Mouse (Mus musculus): ENCODE data around the gene Ptprd. TPM values are rescaled to one million over a fixed set of nuclear protein-coding genes. Genes with fewer than 3 reads are reported as not detected.

Ptprd gene
- polyA plus RNA-seq (2015; fragmentation: Nextera tagmentation; extraction: Ambion mirVana), result 12.9 and 14.0 TPM in 2 replicates

GRCm38 (mm10) chr4:78211529-78212494 lies at the start of gene Ptprd:
Gene Ptprd (minus strand): TSS chr4:78211961.
- 2% methylated on average over 53 of the region's 86 CpGs for WGBS
- no peak within 1 kb of the TSS for H3K27ac ChIP-seq
- H3K9me3 ChIP-seq, result no peaks in the 10 kb centered on the region
- H3K9ac ChIP-seq, result peak within 1 kb of the TSS; percentile 40; the same call in 1 of the 2 replicates
- H3K4me2 ChIP-seq (replicated peaks), result peak within 1 kb of the TSS; percentile 90
- no peaks in the 10 kb centered on the region for H3K4me1 ChIP-seq (replicated peaks)
- ATAC-seq, result peak; percentile 98
- H3K27me3 ChIP-seq (replicated peaks), result peaks cover 7% of the 10 kb centered on the region; the same call in 1 of the 2 replicates
- H3K36me3 ChIP-seq, result no peaks in the 10 kb centered on the region
- peak within 1 kb of the TSS; percentile 55 for H3K4me3 ChIP-seq (replicated peaks)

- no peaks in the 10 kb centered on the region for H3K9me3 ChIP-seq
- H3K36me3 ChIP-seq, result no peaks in the 10 kb centered on the region
- H3K4me3 ChIP-seq (replicated peaks), result no peak overlapping the region
- H3K27me3 ChIP-seq (replicated peaks), result no peaks in the 10 kb centered on the region
- H3K9ac ChIP-seq, result no peak overlapping the region
- no peak overlapping the region for H3K4me2 ChIP-seq (replicated peaks)
- 62% methylated on average over 2 of the region's 2 CpGs for WGBS
- H3K27ac ChIP-seq, result no peak overlapping the region
- no peak for ATAC-seq
- no peaks in the 10 kb centered on the region for H3K4me1 ChIP-seq (replicated peaks)
These were observed 24.1 kb upstream of the Ptprd start for GRCm38 (mm10) chr4:78235820-78236219.

- WGBS, result 76% methylated on average over 2 of the region's 2 CpGs
These were observed 23.6 kb upstream of the Ptprd start for GRCm38 (mm10) chr4:78235316-78235715.

GRCm38 (mm10) chr4:78234681-78235080 lies 22.9 kb upstream of the Ptprd start:
- no peak for ATAC-seq
- WGBS, result 86% methylated on average over 1 of the region's 1 CpGs
- H3K4me2 ChIP-seq (replicated peaks), result no peak overlapping the region
- H3K27ac ChIP-seq, result no peak overlapping the region
- H3K27me3 ChIP-seq (replicated peaks), result no peaks in the 10 kb centered on the region
- no peak overlapping the region for H3K9ac ChIP-seq
- H3K9me3 ChIP-seq, result no peaks in the 10 kb centered on the region
- H3K4me3 ChIP-seq (replicated peaks), result no peak overlapping the region
- H3K4me1 ChIP-seq (replicated peaks), result no peaks in the 10 kb centered on the region
- no peaks in the 10 kb centered on the region for H3K36me3 ChIP-seq

More at GRCm38 (mm10) chr4:78235316-78235715, 23.6 kb upstream of the Ptprd start:
- no peak overlapping the region for H3K27ac ChIP-seq
- H3K9ac ChIP-seq, result no peak overlapping the region
- no peak for ATAC-seq
- H3K27me3 ChIP-seq (replicated peaks), result no peaks in the 10 kb centered on the region
- no peaks in the 10 kb centered on the region for H3K9me3 ChIP-seq
- no peaks in the 10 kb centered on the region for H3K36me3 ChIP-seq
- H3K4me1 ChIP-seq (replicated peaks), result no peaks in the 10 kb centered on the region
- no peak overlapping the region for H3K4me3 ChIP-seq (replicated peaks)
- no peak overlapping the region for H3K4me2 ChIP-seq (replicated peaks)

GRCm38 (mm10) chr4:78213949-78214348 lies 2.2 kb upstream of the Ptprd start:
- Histone ChIP-seq H3K4me3 (replicated peaks) (no peak overlapping the region), H3K9me3 (no peaks in the 10 kb centered on the region), H3K27ac (no peak overlapping the region), H3K4me1 (replicated peaks) (no peaks in the 10 kb centered on the region), H3K36me3 (no peaks in the 10 kb centered on the region), H3K9ac (no peak overlapping the region), H3K4me2 (replicated peaks) (no peak overlapping the region), H3K27me3 (replicated peaks) (peaks cover 7% of the 10 kb centered on the region; the same call in 1 of the 2 replicates)
- WGBS, result 55% methylated on average over 4 of the region's 4 CpGs
- no peak for ATAC-seq

- 74% methylated on average over 4 of the region's 4 CpGs for WGBS
- Histone ChIP-seq H3K36me3 (no peaks in the 10 kb centered on the region), H3K9me3 (no peaks in the 10 kb centered on the region), H3K9ac (no peak overlapping the region), H3K27me3 (replicated peaks) (peaks cover 7% of the 10 kb centered on the region; the same call in 1 of the 2 replicates), H3K27ac (no peak overlapping the region), H3K4me3 (replicated peaks) (no peak overlapping the region), H3K4me1 (replicated peaks) (no peaks in the 10 kb centered on the region), H3K4me2 (replicated peaks) (no peak overlapping the region)
- ATAC-seq, result no peak
These were observed 1.2 kb upstream of the Ptprd start for GRCm38 (mm10) chr4:78212941-78213340.

- no peak overlapping the region for H3K9ac ChIP-seq
- WGBS, result 28% methylated on average over 9 of the region's 9 CpGs
These were observed 758 bp downstream of the Ptprd start for GRCm38 (mm10) chr4:78210878-78211528.

GRCm38 (mm10) chr4:78205018-78205417 lies 6.7 kb downstream of the Ptprd start:
- H3K9me3 ChIP-seq, result no peaks in the 10 kb centered on the region
- no peak overlapping the region for H3K4me3 ChIP-seq (replicated peaks)
- H3K9ac ChIP-seq, result no peak overlapping the region
- no peaks in the 10 kb centered on the region for H3K27me3 ChIP-seq (replicated peaks)
- H3K27ac ChIP-seq, result no peak overlapping the region
- H3K4me1 ChIP-seq (replicated peaks), result no peaks in the 10 kb centered on the region
- no peak for ATAC-seq
- WGBS, result 52% methylated on average over 3 of the region's 3 CpGs
- no peak overlapping the region for H3K4me2 ChIP-seq (replicated peaks)
- H3K36me3 ChIP-seq, result no peaks in the 10 kb centered on the region

More at GRCm38 (mm10) chr4:78210878-78211528, 758 bp downstream of the Ptprd start:
- Histone ChIP-seq H3K4me1 (replicated peaks) (no peaks in the 10 kb centered on the region), H3K9me3 (no peaks in the 10 kb centered on the region), H3K27ac (no peak overlapping the region), H3K4me3 (replicated peaks) (peak overlapping the region; percentile 55), H3K27me3 (replicated peaks) (peaks cover 7% of the 10 kb centered on the region; the same call in 1 of the 2 replicates), H3K36me3 (no peaks in the 10 kb centered on the region), H3K4me2 (replicated peaks) (peak overlapping the region; percentile 90)
- ATAC-seq, result peak; percentile 20; the same call in 1 of the 2 replicates

- H3K9me3 ChIP-seq, result no peaks in the 10 kb centered on the region
- no peak overlapping the region for H3K9ac ChIP-seq
- no peaks in the 10 kb centered on the region for H3K36me3 ChIP-seq
- no peak overlapping the region for H3K4me2 ChIP-seq (replicated peaks)
- no peaks in the 10 kb centered on the region for H3K27me3 ChIP-seq (replicated peaks)
- H3K4me3 ChIP-seq (replicated peaks), result no peak overlapping the region
- H3K27ac ChIP-seq, result no peak overlapping the region
- no peaks in the 10 kb centered on the region for H3K4me1 ChIP-seq (replicated peaks)
- 73% methylated on average over 1 of the region's 1 CpGs for WGBS
- no peak for ATAC-seq
These were observed 43.3 kb downstream of the Ptprd start for GRCm38 (mm10) chr4:78168447-78168846.

- Histone ChIP-seq H3K9me3 (no peaks in the 10 kb centered on the region), H3K27ac (no peak overlapping the region), H3K27me3 (replicated peaks) (no peaks in the 10 kb centered on the region), H3K9ac (no peak overlapping the region), H3K4me1 (replicated peaks) (no peaks in the 10 kb centered on the region), H3K4me2 (replicated peaks) (no peak overlapping the region), H3K36me3 (no peaks in the 10 kb centered on the region), H3K4me3 (replicated peaks) (no peak overlapping the region)
- ATAC-seq, result no peak
- 82% methylated on average over 3 of the region's 3 CpGs for WGBS
These were observed 51.3 kb downstream of the Ptprd start for GRCm38 (mm10) chr4:78160451-78160850.

- no peak for ATAC-seq
- whole genome bisulfite sequencing, result 29% methylated on average over 1 of the region's 1 CpGs
- Histone ChIP-seq H3K9ac (no peak overlapping the region), H3K27ac (no peak overlapping the region), H3K4me3 (replicated peaks) (no peak overlapping the region), H3K4me1 (replicated peaks) (no peaks in the 10 kb centered on the region), H3K36me3 (no peaks in the 10 kb centered on the region), H3K9me3 (no peaks in the 10 kb centered on the region), H3K27me3 (replicated peaks) (no peaks in the 10 kb centered on the region), H3K4me2 (replicated peaks) (no peak overlapping the region)
These were observed 61.2 kb downstream of the Ptprd start for GRCm38 (mm10) chr4:78150561-78150960.

- H3K9ac ChIP-seq, result no peak overlapping the region
- no peaks in the 10 kb centered on the region for H3K36me3 ChIP-seq
- 53% methylated on average over 1 of the region's 1 CpGs for WGBS
- no peaks in the 10 kb centered on the region for H3K4me1 ChIP-seq (replicated peaks)
- H3K4me3 ChIP-seq (replicated peaks), result no peak overlapping the region
- H3K4me2 ChIP-seq (replicated peaks), result no peak overlapping the region
- H3K27me3 ChIP-seq (replicated peaks), result no peaks in the 10 kb centered on the region
- no peak overlapping the region for H3K27ac ChIP-seq
- H3K9me3 ChIP-seq, result no peaks in the 10 kb centered on the region
- ATAC-seq, result no peak
These were observed 69.0 kb downstream of the Ptprd start for GRCm38 (mm10) chr4:78142767-78143148.

All from intestine, embryonic 15.5 days (tissue).